Mouse (Mus musculus) spleen, adult 2 months (tissue): ENCODE data around the gene Slc35d2. TPM values are rescaled to one million over a fixed set of nuclear protein-coding genes. Genes with fewer than 3 reads are reported as not detected.

ENCODE experiments used
- DNase-seq, 2 experiments: peaks; one replicate each; pipeline versions ENCODE4 v3.0.0 to v3.0.0-alpha.2; 2012 to 2021; ENCODE audit warnings: low spot score in 2 of 2, low read depth in 1 of 2
- H3K27ac ChIP-seq: fragments of 200-500 bp; 2 replicates; pipeline ENCODE4 v1.5.1; 2012; ENCODE audit warnings: low read length, inconsistent platforms; ENCODE audit not compliant: insufficient read depth
- H3K27me3 ChIP-seq: fragments of 200-500 bp; 2 replicates; pipeline ENCODE4 v1.6.1; 2012; ENCODE audit warnings: mild to moderate bottlenecking, moderate library complexity, low read length, inconsistent platforms; ENCODE audit not compliant: control insufficient read depth, insufficient read depth
- H3K36me3 ChIP-seq: fragments of 200-500 bp; 2 replicates; pipeline ENCODE4 v1.6.1; 2012; ENCODE audit warnings: mild to moderate bottlenecking, low read length, inconsistent platforms; ENCODE audit not compliant: control insufficient read depth, insufficient read depth
- H3K4me1 ChIP-seq: fragments of 200-500 bp; 2 replicates; pipeline ENCODE4 v1.6.1; 2011; ENCODE audit warnings: inconsistent platforms; ENCODE audit not compliant: control insufficient read depth, insufficient read depth, insufficient read length
- H3K4me3 ChIP-seq: fragments of 200-500 bp; 2 replicates; pipeline ENCODE4 v1.5.1; 2011; ENCODE audit warnings: mild to moderate bottlenecking, inconsistent platforms; ENCODE audit not compliant: insufficient read depth, insufficient read length; ENCODE audit errors: extremely low read depth
- CTCF ChIP-seq: fragments of 200-500 bp; IDR thresholded peaks from 2 replicates; pipeline ENCODE4 v1.5.1; 2011; ENCODE audit warnings: mild to moderate bottlenecking, inconsistent platforms; ENCODE audit not compliant: insufficient read depth, insufficient read length, insufficient replicate concordance; ENCODE audit errors: extremely low read depth
- POLR2A ChIP-seq: fragments of 200-500 bp; IDR thresholded peaks from 2 replicates; pipeline ENCODE4 v1.6.1; 2011; ENCODE audit warnings: low read depth, low read length, inconsistent platforms
- WGBS: fragments of 180-500 bp; shearing (Covaris S2); methylation state at CpG from one replicate; pipeline ENCODE4 v1.1.7; 2018; 5-methylcytosine and 5-hydroxymethylcytosine counted together
- polyA plus RNA-seq: library from polyadenylated mRNA; depleted of rRNA; stranded (reverse); fragments of >200 nt; gene quantifications from 2 replicates; pipeline ENCODE4 v1.2.3, GENCODE M21; 2012

The Slc35d2 gene
- polyA plus RNA-seq, 1 experiment: 4.5 TPM

DNA sequence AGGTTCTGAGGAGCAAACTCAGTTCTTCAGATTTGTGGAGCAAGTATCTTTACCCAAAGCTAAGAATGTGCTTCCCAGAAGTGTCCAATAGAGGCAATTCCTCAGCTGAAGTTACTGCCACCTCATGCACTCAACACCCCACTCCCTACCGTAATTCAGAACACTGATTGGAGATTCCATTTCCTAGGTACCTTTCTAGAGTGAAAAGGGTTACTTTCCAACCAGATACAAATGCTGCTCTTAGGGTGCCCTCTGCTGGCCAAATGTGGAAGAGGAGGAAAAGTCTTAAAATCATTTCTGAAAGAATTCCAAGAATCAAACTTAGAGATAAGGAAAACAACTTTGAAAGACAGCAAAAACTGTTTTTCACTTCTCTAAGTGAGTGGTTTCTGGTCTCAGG lies 35.8 kb downstream of the Slc35d2 start:
- peak in 1 of 2 experiments; percentile 38 for DNase-seq
- no peaks in the 10 kb centered on the region; the same call in 1 of the 2 replicates for H3K27me3 ChIP-seq
- peaks cover 3% of the 10 kb centered on the region for H3K36me3 ChIP-seq
- H3K27ac ChIP-seq: no peak overlapping the region
- no peak overlapping the region for H3K4me3 ChIP-seq
- no peaks in the 10 kb centered on the region for H3K4me1 ChIP-seq
- no peak for TF ChIP-seq POLR2A
- TF ChIP-seq CTCF: 0 out of 2 replicates have a peak, but pooled peaks have one; percentile 5
- WGBS: 3% methylated on average over 1 of the region's 1 CpGs

DNA sequence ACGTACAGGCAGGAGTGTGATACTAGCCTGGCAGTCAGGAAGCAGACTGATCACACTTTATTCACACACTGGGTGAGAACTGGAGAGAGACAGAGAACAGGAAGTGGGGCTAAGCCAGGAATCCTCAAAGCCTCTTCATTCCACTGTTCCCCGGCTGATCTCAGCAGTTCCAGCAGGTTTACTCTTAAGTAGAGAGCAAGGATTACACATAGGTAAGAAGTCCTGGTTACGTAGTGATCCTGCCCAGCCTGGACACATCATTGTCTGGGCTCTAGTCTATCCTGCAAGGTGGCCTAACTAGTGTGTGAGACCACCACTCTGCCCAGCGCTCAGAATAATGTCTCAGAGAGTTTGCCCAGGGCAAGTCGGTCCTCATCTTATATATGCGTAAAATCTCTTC lies 36.4 kb downstream of the Slc35d2 start:
- H3K36me3 ChIP-seq: peaks cover 3% of the 10 kb centered on the region
- no peak overlapping the region for H3K4me3 ChIP-seq
- no peaks in the 10 kb centered on the region; the same call in 1 of the 2 replicates for H3K27me3 ChIP-seq
- H3K4me1 ChIP-seq: no peaks in the 10 kb centered on the region
- TF ChIP-seq CTCF (no peak), POLR2A (no peak)
- WGBS: 64% methylated on average over 6 of the region's 6 CpGs
- no peak for DNase-seq
- no peak overlapping the region for H3K27ac ChIP-seq

DNA sequence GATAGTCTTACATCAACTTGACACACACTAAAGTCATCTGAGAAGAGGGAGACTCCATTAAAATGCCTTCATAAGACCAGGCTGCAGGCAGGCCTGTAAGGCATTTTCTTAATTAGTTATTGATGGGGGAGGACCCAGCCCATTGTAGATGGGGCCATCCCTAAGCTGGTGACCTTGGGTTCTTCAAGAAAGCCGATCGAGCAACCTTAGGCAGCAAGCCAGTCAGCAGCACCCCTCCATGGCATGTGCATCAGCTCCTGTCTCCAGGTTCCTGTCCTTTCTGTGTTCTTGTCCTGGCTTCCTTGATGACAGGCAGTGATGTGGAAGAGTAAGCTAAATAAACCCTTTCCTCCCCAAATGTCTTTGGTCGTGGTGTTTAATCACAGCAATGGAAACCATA lies 37.0 kb downstream of the Slc35d2 start:
- no peaks in the 10 kb centered on the region; the same call in 1 of the 2 replicates for H3K27me3 ChIP-seq
- H3K4me3 ChIP-seq: no peak overlapping the region
- DNase-seq: no peak
- TF ChIP-seq POLR2A: no peak
- TF ChIP-seq CTCF: no peak
- H3K4me1 ChIP-seq: no peaks in the 10 kb centered on the region
- no peaks in the 10 kb centered on the region; the same call in none of the 2 replicates for H3K36me3 ChIP-seq
- 81% methylated on average over 3 of the region's 3 CpGs for WGBS
- H3K27ac ChIP-seq: no peak overlapping the region

DNA sequence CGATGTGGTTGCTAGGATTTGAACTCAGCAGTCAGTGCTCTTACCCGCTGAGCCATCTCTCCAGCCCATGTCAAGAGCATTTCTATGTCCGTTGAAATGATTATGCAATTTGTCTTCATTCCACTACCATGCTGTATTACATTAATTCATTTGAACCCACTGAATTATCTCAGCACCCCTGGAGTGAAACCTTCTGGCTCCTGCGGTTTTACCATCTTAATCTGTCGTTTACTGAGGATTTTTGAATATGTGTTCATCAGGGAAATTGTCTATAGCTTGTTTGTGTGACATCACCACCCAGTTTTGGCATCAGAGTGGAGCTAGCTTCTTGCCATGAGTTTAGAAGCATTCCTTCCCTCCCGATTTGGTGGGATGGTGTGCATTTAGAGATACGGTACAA lies 38.2 kb downstream of the Slc35d2 start:
- TF ChIP-seq POLR2A: no peak
- no peak for TF ChIP-seq CTCF
- 85% methylated on average over 7 of the region's 7 CpGs for WGBS

DNA sequence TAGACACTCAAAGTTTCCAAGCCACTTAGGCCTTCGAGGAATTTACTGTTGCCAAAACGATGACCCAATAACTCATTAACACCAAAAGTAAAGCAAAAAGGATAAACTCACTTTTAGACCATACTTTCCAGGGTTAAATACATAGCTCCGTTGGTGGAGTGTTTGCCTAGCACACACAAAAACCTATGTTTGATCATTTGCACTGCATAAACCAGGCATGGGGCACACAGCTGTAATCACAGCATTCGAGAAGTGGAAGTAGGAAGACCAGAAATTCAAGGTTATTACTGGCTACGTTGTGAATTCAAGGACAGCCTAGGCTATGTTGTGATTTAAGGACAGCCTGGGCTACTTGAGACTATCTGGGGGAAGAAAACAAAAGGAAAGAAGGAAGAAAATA lies 38.9 kb downstream of the Slc35d2 start:
- DNase-seq: no peak
- H3K27me3 ChIP-seq: no peaks in the 10 kb centered on the region; the same call in 1 of the 2 replicates
- no peaks in the 10 kb centered on the region for H3K36me3 ChIP-seq
- H3K4me3 ChIP-seq: no peak overlapping the region
- no peak overlapping the region for H3K27ac ChIP-seq
- no peaks in the 10 kb centered on the region for H3K4me1 ChIP-seq
- 81% methylated on average over 5 of the region's 5 CpGs for WGBS
- TF ChIP-seq CTCF: no peak
- TF ChIP-seq POLR2A: no peak

More for the DNA sequence above, 38.2 kb downstream of the Slc35d2 start:
- Histone ChIP-seq H3K27me3 (no peaks in the 10 kb centered on the region; the same call in 1 of the 2 replicates), H3K4me3 (no peak overlapping the region), H3K36me3 (no peaks in the 10 kb centered on the region), H3K4me1 (no peaks in the 10 kb centered on the region), H3K27ac (no peak overlapping the region)
- DNase-seq: no peak

DNA sequence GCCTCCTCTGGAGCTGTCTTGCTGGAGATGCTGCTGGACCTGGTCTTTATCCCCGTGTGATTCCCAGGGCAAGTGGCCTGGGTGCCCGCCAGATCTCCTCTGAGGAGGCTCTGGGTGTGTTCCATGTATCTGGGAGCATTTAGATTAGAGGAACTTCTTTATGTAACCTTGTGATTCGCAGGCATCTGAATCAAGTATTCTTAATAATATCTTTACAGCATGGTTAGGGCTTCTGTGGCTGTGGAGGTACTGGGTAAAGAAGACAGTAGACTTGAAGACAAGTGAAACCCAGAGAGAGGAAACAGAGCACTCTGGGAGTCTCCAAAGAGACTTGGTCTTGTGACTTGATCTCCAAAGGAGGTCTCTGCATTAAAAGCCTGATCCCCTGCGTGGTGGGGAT lies 40.0 kb downstream of the Slc35d2 start, which contains the start of gene Hsd17b3:
Gene Hsd17b3, minus strand, starts transcription at position 101 of the 400 bp plus-strand sequence.
- H3K4me1 ChIP-seq: no peaks in the 10 kb centered on the region
- H3K27me3 ChIP-seq: no peaks in the 10 kb centered on the region; the same call in 1 of the 2 replicates
- H3K27ac ChIP-seq: no peak within 1 kb of the TSS
- H3K36me3 ChIP-seq: no peaks in the 10 kb centered on the region
- no peak for DNase-seq
- WGBS: 80% methylated on average over 4 of the region's 4 CpGs
- no peak within 1 kb of the TSS for H3K4me3 ChIP-seq
- TF ChIP-seq CTCF (no peak), POLR2A (no peak)

DNA sequence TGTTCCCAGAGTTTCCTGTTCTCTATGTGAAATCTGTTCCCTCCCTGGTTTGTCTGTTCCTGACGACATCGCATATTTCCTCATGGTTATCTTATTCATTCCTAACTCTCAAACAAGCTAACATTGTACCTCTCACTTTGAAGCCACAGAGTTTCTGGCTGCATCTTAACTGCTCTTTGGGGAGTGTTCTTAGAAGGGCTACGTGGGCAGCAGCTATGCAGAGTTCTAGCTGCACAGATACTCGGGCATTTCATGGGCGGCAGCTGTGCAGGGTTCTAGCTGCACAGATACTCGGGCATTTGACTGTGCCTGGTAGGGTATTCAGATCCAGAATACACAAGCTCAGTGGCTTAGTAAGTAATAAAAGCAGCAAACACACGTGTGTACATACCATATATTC lies 41.1 kb downstream of the Slc35d2 start:
- DNase-seq: no peak
- no peak for TF ChIP-seq POLR2A
- no peak for TF ChIP-seq CTCF
- 82% methylated on average over 7 of the region's 7 CpGs for WGBS

DNA sequence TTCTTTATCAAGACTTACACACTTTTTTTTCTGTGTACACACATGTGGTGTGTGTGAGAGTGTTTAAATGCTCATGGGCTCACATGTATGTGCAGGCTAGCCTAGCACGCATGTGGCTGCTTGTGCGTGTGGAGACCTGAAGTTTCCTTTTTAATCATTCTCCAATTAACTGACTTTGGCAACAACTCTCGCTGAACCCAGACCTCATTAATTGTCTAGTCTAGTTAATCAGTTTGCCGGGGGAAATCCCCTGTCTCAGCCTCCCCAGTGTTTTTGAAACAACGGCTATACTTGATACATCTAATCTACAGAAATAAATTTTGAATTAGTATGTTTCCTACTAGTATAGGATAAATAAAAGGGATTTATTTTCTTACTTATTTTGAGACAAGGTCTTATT lies 43.1 kb downstream of the Slc35d2 start:
- Histone ChIP-seq H3K4me1 (no peaks in the 10 kb centered on the region), H3K27me3 (no peaks in the 10 kb centered on the region; the same call in 1 of the 2 replicates), H3K4me3 (no peak overlapping the region), H3K36me3 (no peaks in the 10 kb centered on the region), H3K27ac (no peak overlapping the region)
- no peak for DNase-seq
- WGBS: 88% methylated on average over 5 of the region's 5 CpGs
- TF ChIP-seq POLR2A (no peak), CTCF (no peak)

More for the DNA sequence above, 41.1 kb downstream of the Slc35d2 start:
- H3K27ac ChIP-seq: no peak overlapping the region
- no peaks in the 10 kb centered on the region; the same call in 1 of the 2 replicates for H3K27me3 ChIP-seq
- H3K36me3 ChIP-seq: no peaks in the 10 kb centered on the region
- H3K4me3 ChIP-seq: no peak overlapping the region
- no peaks in the 10 kb centered on the region for H3K4me1 ChIP-seq
